Mouse (Mus musculus) hindbrain, embryonic 11.5 days (tissue): ENCODE data around the gene Srrm3. TPM values are rescaled to one million over a fixed set of nuclear protein-coding genes. Genes with fewer than 3 reads are reported as not detected.

Source experiments
- ATAC-seq: fragments of 200-750 bp; cut with Nextera tagmentation; 2 replicates; pipeline ENCODE4 v1.8.0; 2017; ENCODE audit warnings: mild to moderate bottlenecking, moderate TSS enrichment, moderate library complexity; ENCODE audit not compliant: low FRiP score
- DNase-seq: peaks from one replicate; pipeline ENCODE4 v3.0.0-alpha.2; 2015; ENCODE audit warnings: low spot score
- H3K27ac ChIP-seq: fragments of 300-500 bp; sonication (generic); 2 replicates; pipeline ENCODE4 v1.5.1; 2014; ENCODE audit warnings: mild to moderate bottlenecking, low read depth, low read length
- H3K27me3 ChIP-seq: fragments of 300-500 bp; sonication (generic); 2 replicates; pipeline ENCODE4 v1.6.1; 2014; ENCODE audit warnings: mild to moderate bottlenecking, low read length, moderate library complexity, mixed read lengths; ENCODE audit not compliant: control insufficient read depth, insufficient read depth
- H3K36me3 ChIP-seq: fragments of 300-500 bp; sonication (generic); 2 replicates; pipeline ENCODE4 v1.6.1; 2014; ENCODE audit warnings: mild to moderate bottlenecking, low read length, moderate library complexity, mixed read lengths; ENCODE audit not compliant: control insufficient read depth, insufficient read depth
- H3K4me1 ChIP-seq: fragments of 300-500 bp; sonication (generic); replicated peaks from 2 replicates; pipeline ENCODE4 v1.6.1; 2014; ENCODE audit warnings: low read length, mixed read lengths; ENCODE audit not compliant: control insufficient read depth, insufficient read depth
- H3K4me2 ChIP-seq: fragments of 300-500 bp; sonication (generic); replicated peaks from 2 replicates; pipeline ENCODE4 v1.6.1; 2014; ENCODE audit warnings: mild to moderate bottlenecking, low read depth, low read length
- H3K4me3 ChIP-seq: fragments of 300-500 bp; sonication (generic); 2 replicates; pipeline ENCODE4 v1.5.1; 2014; ENCODE audit warnings: low read depth, low read length
- H3K9ac ChIP-seq: fragments of 300-500 bp; sonication (generic); 2 replicates; pipeline ENCODE4 v1.6.1; 2014; ENCODE audit warnings: low read depth, low read length
- H3K9me3 ChIP-seq: fragments of 300-500 bp; sonication (generic); 2 replicates; pipeline ENCODE4 v1.6.1; 2016; ENCODE audit warnings: low read length; ENCODE audit not compliant: control insufficient read depth
- WGBS: fragments of 180-500 bp; shearing (Covaris S2); extraction: QIAGEN DNeasy Blood & Tissue Kit; methylation state at CpG from one replicate; pipeline ENCODE4 v1.1.7; 2014; 5-methylcytosine and 5-hydroxymethylcytosine counted together
- polyA plus RNA-seq: library from polyadenylated mRNA; unstranded; fragments of >200 nt; fragmentation: Nextera tagmentation; extraction: Ambion mirVana; gene quantifications from 2 replicates; pipeline ENCODE4 v1.2.1, GENCODE M21; 2014

Srrm3 gene
- polyA plus RNA-seq, 1 experiment from 2014 or later, result 39.8 TPM

- Histone ChIP-seq H3K36me3 (no peaks in the 10 kb centered on the region), H3K27ac (no peak overlapping the region)
- DNase-seq, result no peak
Observed at GRCm38 (mm10) chr5:135884641-135885040, 78.0 kb downstream of the Srrm3 start.

GRCm38 (mm10) chr5:135887675-135888102, 81.0 kb downstream of the Srrm3 start, which contains the start of gene Hspb1:
TSS of gene Hspb1 (plus strand) at chr5:135887919.
- WGBS, result 2% methylated on average over 19 of the region's 24 CpGs
- DNase-seq (peak; percentile 59), ATAC-seq (no peak)
- Histone ChIP-seq H3K9ac (0 out of 2 replicates have a peak within 1 kb of the TSS, but pooled peaks have one; percentile 33), H3K4me3 (peak within 1 kb of the TSS; percentile 12), H3K36me3 (no peaks in the 10 kb centered on the region), H3K4me1 (peaks cover 7% of the 10 kb centered on the region; the same call in 1 of the 2 replicates), H3K4me2 (peak within 1 kb of the TSS; percentile 30; the same call in 1 of the 2 replicates), H3K9me3 (no peaks in the 10 kb centered on the region), H3K27me3 (peaks cover 23% of the 10 kb centered on the region), H3K27ac (no peak within 1 kb of the TSS)

More at GRCm38 (mm10) chr5:135884641-135885040, 78.0 kb downstream of the Srrm3 start:
- H3K27me3 ChIP-seq, result peaks cover 17% of the 10 kb centered on the region
- 77% methylated on average over 6 of the region's 6 CpGs for WGBS
- no peak overlapping the region for H3K4me3 ChIP-seq
- no peaks in the 10 kb centered on the region for H3K9me3 ChIP-seq
- no peak overlapping the region for H3K4me2 ChIP-seq
- ATAC-seq, result no peak
- H3K4me1 ChIP-seq, result peaks cover 7% of the 10 kb centered on the region; the same call in 1 of the 2 replicates
- no peak overlapping the region for H3K9ac ChIP-seq

GRCm38 (mm10) chr5:135888405-135889215, 81.9 kb downstream of the Srrm3 start:
- Histone ChIP-seq H3K9me3 (no peaks in the 10 kb centered on the region), H3K36me3 (no peaks in the 10 kb centered on the region), H3K4me1 (peaks cover 7% of the 10 kb centered on the region; the same call in 1 of the 2 replicates), H3K4me2 (peak overlapping the region; percentile 26; the same call in 1 of the 2 replicates), H3K27ac (no peak overlapping the region), H3K4me3 (no peak overlapping the region), H3K27me3 (peaks cover 23% of the 10 kb centered on the region), H3K9ac (no peak overlapping the region)
- ATAC-seq, result no peak
- peak; percentile 32 for DNase-seq
- WGBS, result 4% methylated on average over 30 of the region's 30 CpGs

- ATAC-seq (no peak), DNase-seq (no peak)
- Histone ChIP-seq H3K27ac (no peak overlapping the region), H3K4me2 (no peak overlapping the region), H3K4me1 (peaks cover 7% of the 10 kb centered on the region; the same call in 1 of the 2 replicates), H3K27me3 (peaks cover 23% of the 10 kb centered on the region), H3K9me3 (no peaks in the 10 kb centered on the region), H3K9ac (no peak overlapping the region), H3K4me3 (no peak overlapping the region), H3K36me3 (no peaks in the 10 kb centered on the region)
- WGBS, result 48% methylated on average over 4 of the region's 4 CpGs
Observed at GRCm38 (mm10) chr5:135890323-135890722, 83.6 kb downstream of the Srrm3 start.

GRCm38 (mm10) chr5:135890920-135891319, 84.2 kb downstream of the Srrm3 start:
- peaks cover 7% of the 10 kb centered on the region; the same call in 1 of the 2 replicates for H3K4me1 ChIP-seq
- ATAC-seq (no peak), DNase-seq (no peak)
- WGBS, result 52% methylated on average over 3 of the region's 3 CpGs
- no peak overlapping the region for H3K27ac ChIP-seq
- no peak overlapping the region for H3K4me3 ChIP-seq
- H3K4me2 ChIP-seq, result no peak overlapping the region
- H3K9ac ChIP-seq, result no peak overlapping the region
- H3K36me3 ChIP-seq, result no peaks in the 10 kb centered on the region
- no peaks in the 10 kb centered on the region for H3K9me3 ChIP-seq
- H3K27me3 ChIP-seq, result peaks cover 23% of the 10 kb centered on the region

- 55% methylated on average over 9 of the region's 9 CpGs for WGBS
- Histone ChIP-seq H3K4me3 (no peak overlapping the region), H3K4me2 (no peak overlapping the region), H3K9me3 (no peaks in the 10 kb centered on the region), H3K4me1 (peaks cover 4% of the 10 kb centered on the region; the same call in 1 of the 2 replicates), H3K27me3 (peaks cover 17% of the 10 kb centered on the region), H3K36me3 (no peaks in the 10 kb centered on the region), H3K9ac (no peak overlapping the region), H3K27ac (no peak overlapping the region)
- DNase-seq (no peak), ATAC-seq (no peak)
Observed at GRCm38 (mm10) chr5:135892589-135893351, 86.1 kb downstream of the Srrm3 start.

GRCm38 (mm10) chr5:135894958-135895357, 88.3 kb downstream of the Srrm3 start:
- Histone ChIP-seq H3K9ac (no peak overlapping the region), H3K27ac (no peak overlapping the region), H3K4me1 (no peaks in the 10 kb centered on the region), H3K4me2 (no peak overlapping the region), H3K4me3 (no peak overlapping the region), H3K36me3 (no peaks in the 10 kb centered on the region), H3K9me3 (no peaks in the 10 kb centered on the region), H3K27me3 (peaks cover 3% of the 10 kb centered on the region; the same call in 1 of the 2 replicates)
- DNase-seq (no peak), ATAC-seq (no peak)
- 86% methylated on average over 6 of the region's 6 CpGs for WGBS

- Histone ChIP-seq H3K9me3 (no peaks in the 10 kb centered on the region), H3K4me2 (no peak overlapping the region), H3K36me3 (no peaks in the 10 kb centered on the region), H3K9ac (no peak overlapping the region), H3K27me3 (no peaks in the 10 kb centered on the region), H3K27ac (no peak overlapping the region), H3K4me1 (no peaks in the 10 kb centered on the region), H3K4me3 (no peak overlapping the region)
- whole genome bisulfite sequencing, result 20% methylated on average over 3 of the region's 3 CpGs
- DNase-seq, result peak; percentile 76
- ATAC-seq, result no peak
Observed at GRCm38 (mm10) chr5:135898028-135898427, 91.3 kb downstream of the Srrm3 start.
